ENCODE assay signal across 13 mouse cellular contexts in the genomic region with DNA sequence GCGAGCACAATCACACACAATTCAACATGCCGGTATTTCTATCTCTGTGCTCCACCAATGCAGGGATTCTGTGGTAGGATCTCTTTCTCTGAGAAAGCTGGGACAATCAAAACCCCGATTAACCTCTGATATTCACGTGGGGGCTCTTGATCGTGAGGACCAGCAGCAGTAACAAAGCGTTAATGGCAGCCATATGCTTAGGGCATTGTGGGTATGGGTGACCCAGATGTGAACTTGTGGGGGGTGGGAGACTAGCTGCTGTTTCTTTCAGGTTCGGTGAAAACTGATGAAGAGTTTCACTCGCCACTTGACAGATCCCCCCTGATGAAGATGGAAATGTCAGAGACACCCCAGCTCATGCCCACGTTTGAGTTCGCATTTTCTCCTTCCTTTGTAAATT. TPM values are rescaled to one million over a fixed set of nuclear protein-coding genes. Genes with fewer than 3 reads are reported as not detected.
DNase-seq lines count a peak whose midpoint lies in the region; ATAC-seq lines count a peak whose summit lies in the region.
"Had no signal": no experiment of that assay in that cellular context is flagged by ENCODE, and none has a peak within 500 bp of the region (broad histone marks: within the 10 kb centered on the region; RNA-seq: fewer than 3 reads in every experiment).

No protein-coding gene starts in this region.

- H3K4me3 ChIP-seq in heart, embryonic 12.5 days, result no peak overlapping the region
- H3K4me3 ChIP-seq in embryonic facial prominence, embryonic 13.5 days, result no peak overlapping the region
- no peak overlapping the region for H3K4me3 ChIP-seq in hindbrain, embryonic 14.5 days (replicated peaks; ENCODE audit: low read length)
- no peak overlapping the region for H3K4me3 ChIP-seq in midbrain, embryonic 15.5 days
- H3K4me3 ChIP-seq: heart, embryonic 15.5 days had no signal

- no peaks in the 10 kb centered on the region for H3K9me3 ChIP-seq in heart, embryonic 12.5 days (replicated peaks)
- no peaks in the 10 kb centered on the region for H3K9me3 ChIP-seq in embryonic facial prominence, embryonic 13.5 days
- H3K9me3 ChIP-seq in hindbrain, embryonic 14.5 days (ENCODE audit: control insufficient read depth, low read length), result no peaks in the 10 kb centered on the region
- H3K9me3 ChIP-seq in midbrain, embryonic 15.5 days, result no peaks in the 10 kb centered on the region
- H3K9me3 ChIP-seq: G1E; heart, embryonic 15.5 days had no signal

- no peaks in the 10 kb centered on the region for H3K27me3 ChIP-seq in heart, embryonic 12.5 days (replicated peaks)
- H3K27me3 ChIP-seq in embryonic facial prominence, embryonic 13.5 days, result 0 out of 2 replicates have a peak, but pooled peaks cover 2% of the 10 kb centered on the region
- 0 out of 2 replicates have a peak, but pooled peaks cover 7% of the 10 kb centered on the region for H3K27me3 ChIP-seq in hindbrain, embryonic 14.5 days (ENCODE audit: control insufficient read depth, insufficient read depth, low read length)
- peaks cover 15% of the 10 kb centered on the region for H3K27me3 ChIP-seq in midbrain, embryonic 15.5 days (replicated peaks)
- H3K27me3 ChIP-seq: heart, embryonic 15.5 days had no signal

- WGBS in heart, embryonic 12.5 days, result 56% methylated on average over 10 of the region's 10 CpGs
- 39% methylated on average over 10 of the region's 10 CpGs for WGBS in embryonic facial prominence, embryonic 13.5 days
- WGBS in hindbrain, embryonic 14.5 days, result 23% methylated on average over 10 of the region's 10 CpGs
- WGBS in midbrain, embryonic 15.5 days, result 34% methylated on average over 10 of the region's 10 CpGs

- H3K4me2 ChIP-seq in heart, embryonic 12.5 days, result 0 out of 2 replicates have a peak overlapping the region, but pooled peaks have one; percentile 4
- H3K4me2 ChIP-seq in embryonic facial prominence, embryonic 13.5 days, result peak overlapping the region; percentile 42; the same call in 1 of the 2 replicates
- peak overlapping the region; percentile 39 for H3K4me2 ChIP-seq in hindbrain, embryonic 14.5 days (replicated peaks)
- H3K4me2 ChIP-seq in midbrain, embryonic 15.5 days, result peak overlapping the region; percentile 32

- H3K36me3 ChIP-seq in heart, embryonic 12.5 days, result no peaks in the 10 kb centered on the region
- H3K36me3 ChIP-seq in embryonic facial prominence, embryonic 13.5 days, result no peaks in the 10 kb centered on the region
- no peaks in the 10 kb centered on the region for H3K36me3 ChIP-seq in hindbrain, embryonic 14.5 days (replicated peaks; ENCODE audit: control insufficient read depth, insufficient read depth)
- no peaks in the 10 kb centered on the region for H3K36me3 ChIP-seq in midbrain, embryonic 15.5 days (replicated peaks)
- H3K36me3 ChIP-seq: G1E; heart, embryonic 15.5 days had no signal

- no peak overlapping the region for H3K9ac ChIP-seq in heart, embryonic 12.5 days
- no peak overlapping the region for H3K9ac ChIP-seq in embryonic facial prominence, embryonic 13.5 days
- H3K9ac ChIP-seq in hindbrain, embryonic 14.5 days, result 0 out of 2 replicates have a peak overlapping the region, but pooled peaks have one; percentile 32
- no peak overlapping the region for H3K9ac ChIP-seq in midbrain, embryonic 15.5 days
- H3K9ac ChIP-seq: heart, embryonic 15.5 days had no signal

- peaks cover 7% of the 10 kb centered on the region for H3K4me1 ChIP-seq in heart, embryonic 12.5 days (replicated peaks)
- peaks cover 8% of the 10 kb centered on the region; the same call in 1 of the 2 replicates for H3K4me1 ChIP-seq in embryonic facial prominence, embryonic 13.5 days
- no peaks in the 10 kb centered on the region for H3K4me1 ChIP-seq in hindbrain, embryonic 14.5 days (replicated peaks; ENCODE audit: control insufficient read depth, insufficient read depth, low read length)
- peaks cover 7% of the 10 kb centered on the region for H3K4me1 ChIP-seq in midbrain, embryonic 15.5 days

- H3K27ac ChIP-seq in heart, embryonic 12.5 days (ENCODE audit: poor library complexity, severe bottlenecking), result no peak overlapping the region
- no peak overlapping the region for H3K27ac ChIP-seq in embryonic facial prominence, embryonic 13.5 days
- no peak overlapping the region for H3K27ac ChIP-seq in hindbrain, embryonic 14.5 days
- H3K27ac ChIP-seq in midbrain, embryonic 15.5 days, result no peak overlapping the region
- H3K27ac ChIP-seq: heart, embryonic 15.5 days; macrophage had no signal

- no peak for DNase-seq in heart, adult 9 months (ENCODE audit: low spot score in 2 of 2)
- no peak for DNase-seq in hindbrain, embryonic 14.5 days (ENCODE audit: low spot score)
- no peak for DNase-seq in frontal cortex, postnatal 25 days (ENCODE audit: low spot score in 2 of 2)
- DNase-seq in urinary bladder, postnatal 36 days (ENCODE audit: low spot score in 2 of 2), result no peak
- no peak for DNase-seq in T-cell, adult 2 months (ENCODE audit: low spot score)
- DNase-seq: kidney, adult 2 months had no signal

- ATAC-seq in heart, embryonic 12.5 days (ENCODE audit: insufficient number of reproducible peaks, low FRiP score), result no peak
- ATAC-seq in embryonic facial prominence, embryonic 13.5 days (ENCODE audit: insufficient number of reproducible peaks, insufficient read depth, low FRiP score, low TSS enrichment, low read depth), result no peak
- no peak for ATAC-seq in hindbrain, embryonic 14.5 days (ENCODE audit: low FRiP score)
- no peak for ATAC-seq in midbrain, embryonic 15.5 days (replicated peaks)

RNA-seq across cellular contexts. Expression of gene Slc25a4, which starts 40.5 kb away (rescaled TPM):
- 1,672 and 1,682 TPM in 2 replicates for polyA plus RNA-seq in heart, embryonic 12.5 days (2016; fragmentation: Nextera tagmentation; extraction: Ambion mirVana)
- polyA plus RNA-seq in embryonic facial prominence, embryonic 13.5 days (2015; fragmentation: Nextera tagmentation; extraction: Ambion mirVana), result 540 and 549 TPM in 2 replicates
- 971 and 973 TPM in 2 replicates for polyA plus RNA-seq in hindbrain, embryonic 14.5 days (2014; fragmentation: Nextera tagmentation; extraction: Ambion mirVana)
- 811 and 847 TPM in 2 replicates for polyA plus RNA-seq in midbrain, embryonic 15.5 days (2015; fragmentation: Nextera tagmentation; extraction: Ambion mirVana)

RNA-seq across cellular contexts. Expression of gene Helt, which starts 42.9 kb away (rescaled TPM):
- polyA plus RNA-seq in heart, embryonic 12.5 days (2016; fragmentation: Nextera tagmentation; extraction: Ambion mirVana), result not detected in 2 replicates
- polyA plus RNA-seq in embryonic facial prominence, embryonic 13.5 days (2015; fragmentation: Nextera tagmentation; extraction: Ambion mirVana), result 0.48 TPM in 1 of 2 replicates, not detected in the other
- 0.48 TPM in 1 of 2 replicates, not detected in the other for polyA plus RNA-seq in hindbrain, embryonic 14.5 days (2014; fragmentation: Nextera tagmentation; extraction: Ambion mirVana)
- 5.4 and 5.8 TPM in 2 replicates for polyA plus RNA-seq in midbrain, embryonic 15.5 days (2015; fragmentation: Nextera tagmentation; extraction: Ambion mirVana)
- polyA plus RNA-seq: G1E; heart, embryonic 15.5 days; kidney, adult 2 months; macrophage; small intestine, adult 2 months had no signal
